Mouse (Mus musculus) midbrain, embryonic 12.5 days (tissue): ENCODE data around the gene Smim15. TPM values are rescaled to one million over a fixed set of nuclear protein-coding genes. Genes with fewer than 3 reads are reported as not detected.

Source experiments
- polyA plus RNA-seq: library from polyadenylated mRNA; unstranded; fragments of >200 nt; fragmentation: Nextera tagmentation; extraction: Ambion mirVana; gene quantifications from 2 replicates; pipeline ENCODE4 v1.2.1, GENCODE M21; 2016

Gene Smim15
- polyA plus RNA-seq, 1 experiment from 2014 or later = 50.4 TPM

Other genes starting within 250 kb of the Smim15 start
- 72.7 and 74.7 TPM in 2 replicates for gene Ndufaf2, start 114.2 kb downstream of the Smim15 start, polyA plus RNA-seq
- 21.2 and 23.2 TPM in 2 replicates for gene Ercc8, start 114.3 kb downstream of the Smim15 start, polyA plus RNA-seq
- 0.52 and 0.85 TPM in 2 replicates for gene Elovl7, start 170.0 kb downstream of the Smim15 start, polyA plus RNA-seq